Mouse (Mus musculus) spleen, adult 2 months (tissue): Measurements from ENCODE around the gene Atxn7l3b. TPM values are rescaled to one million over a fixed set of nuclear protein-coding genes. Genes with fewer than 3 reads are reported as not detected.

ENCODE experiments used
- DNase-seq, 2 experiments: peaks; one replicate each; pipeline versions ENCODE4 v3.0.0 to v3.0.0-alpha.2; 2012 to 2021; ENCODE audit warnings: low spot score in 2 of 2, low read depth in 1 of 2
- H3K27ac ChIP-seq: fragments of 200-500 bp; 2 replicates; pipeline ENCODE4 v1.5.1; 2012; ENCODE audit warnings: low read length, inconsistent platforms; ENCODE audit not compliant: insufficient read depth
- H3K27me3 ChIP-seq: fragments of 200-500 bp; 2 replicates; pipeline ENCODE4 v1.6.1; 2012; ENCODE audit warnings: mild to moderate bottlenecking, moderate library complexity, low read length, inconsistent platforms; ENCODE audit not compliant: control insufficient read depth, insufficient read depth
- H3K36me3 ChIP-seq: fragments of 200-500 bp; 2 replicates; pipeline ENCODE4 v1.6.1; 2012; ENCODE audit warnings: mild to moderate bottlenecking, low read length, inconsistent platforms; ENCODE audit not compliant: control insufficient read depth, insufficient read depth
- H3K4me1 ChIP-seq: fragments of 200-500 bp; 2 replicates; pipeline ENCODE4 v1.6.1; 2011; ENCODE audit warnings: inconsistent platforms; ENCODE audit not compliant: control insufficient read depth, insufficient read depth, insufficient read length
- H3K4me3 ChIP-seq: fragments of 200-500 bp; 2 replicates; pipeline ENCODE4 v1.5.1; 2011; ENCODE audit warnings: mild to moderate bottlenecking, inconsistent platforms; ENCODE audit not compliant: insufficient read depth, insufficient read length; ENCODE audit errors: extremely low read depth
- CTCF ChIP-seq: fragments of 200-500 bp; IDR thresholded peaks from 2 replicates; pipeline ENCODE4 v1.5.1; 2011; ENCODE audit warnings: mild to moderate bottlenecking, inconsistent platforms; ENCODE audit not compliant: insufficient read depth, insufficient read length, insufficient replicate concordance; ENCODE audit errors: extremely low read depth
- POLR2A ChIP-seq: fragments of 200-500 bp; IDR thresholded peaks from 2 replicates; pipeline ENCODE4 v1.6.1; 2011; ENCODE audit warnings: low read depth, low read length, inconsistent platforms
- WGBS: fragments of 180-500 bp; shearing (Covaris S2); methylation state at CpG from one replicate; pipeline ENCODE4 v1.1.7; 2018; 5-methylcytosine and 5-hydroxymethylcytosine counted together
- polyA plus RNA-seq: library from polyadenylated mRNA; depleted of rRNA; stranded (reverse); fragments of >200 nt; gene quantifications from 2 replicates; pipeline ENCODE4 v1.2.3, GENCODE M21; 2012

Atxn7l3b gene
- polyA plus RNA-seq, 1 experiment: 14.5 TPM

DNA sequence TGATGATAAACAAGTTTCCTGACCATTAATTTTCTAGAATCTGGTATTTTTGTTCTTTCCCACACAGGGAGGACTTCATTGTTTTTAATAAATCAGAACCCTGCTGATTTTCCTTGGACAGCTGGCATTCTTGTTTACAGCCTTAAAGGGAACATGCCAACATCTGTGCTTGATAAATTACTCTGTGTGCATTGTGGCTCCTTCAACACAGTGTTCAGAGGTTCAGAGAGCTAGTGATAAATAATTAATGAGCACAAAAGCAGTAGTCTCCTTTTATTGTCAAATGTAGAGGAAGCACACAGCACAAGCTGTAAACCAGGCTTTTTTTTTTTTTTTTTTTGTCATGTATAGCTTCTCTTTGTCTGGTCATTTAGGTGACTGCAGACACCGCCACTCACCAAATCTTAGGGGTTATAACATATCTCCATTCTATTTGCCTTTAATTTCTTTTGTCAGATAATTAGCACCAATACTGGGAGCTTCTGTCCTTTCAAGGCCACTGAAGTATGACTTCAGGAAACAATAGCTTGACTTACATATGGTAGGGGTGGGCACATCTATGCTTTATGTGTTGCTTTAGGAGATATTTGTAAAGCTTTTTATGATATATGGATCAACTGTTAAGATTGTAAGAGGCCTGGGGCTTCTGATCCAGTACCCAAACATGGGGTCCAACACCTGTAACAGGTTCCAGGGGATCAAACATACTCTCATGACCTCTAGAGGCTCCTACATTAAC is 52.0 kb downstream of the Atxn7l3b start:
- Histone ChIP-seq H3K36me3 (no peaks in the 10 kb centered on the region), H3K4me1 (no peaks in the 10 kb centered on the region), H3K4me3 (no peak overlapping the region), H3K27ac (no peak overlapping the region), H3K27me3 (no peaks in the 10 kb centered on the region)
- WGBS: 80% methylated on average over 1 of the region's 1 CpGs
- TF ChIP-seq CTCF: no peak
- TF ChIP-seq POLR2A: no peak
- DNase-seq: no peak
